Mouse (Mus musculus) adrenal gland, postnatal 25 days (tissue): Measurements from ENCODE around the gene Lhx6. TPM values are rescaled to one million over a fixed set of nuclear protein-coding genes. Genes with fewer than 3 reads are reported as not detected.
"Not testable (repeated sequence)": the region's sequence is repeated elsewhere in the genome, so short reads cannot be mapped to it uniquely, and the experiment has no call there.

Experiments
- DNase-seq: peaks from one replicate; pipeline ENCODE4 v3.0.0; 2021; ENCODE audit warnings: mixed read lengths
- long read RNA-seq: library from polyadenylated mRNA; stranded (forward); transcript quantifications from one replicate; pipeline ENCODE4 v2.0.0, GENCODE M21; 2021
- total RNA-seq: library from RNA; stranded (reverse); gene quantifications from 2 replicates; pipeline ENCODE4 v1.2.3, GENCODE M21; 2021

Lhx6 gene
- 1.8 and 2.6 TPM in 2 replicates for total RNA-seq
- long read RNA-seq, partial matches to known transcripts = 2 of 3 reads
- long read RNA-seq, other reads (novel, unspliced or antisense) = 1 of 3 reads

- peak; percentile 29 for DNase-seq
Measured at GRCm38 (mm10) chr2:36104956-36105741, at the start of gene Lhx6. Gene Lhx6, minus strand, starts transcription at chr2:36105408.

- not testable (repeated sequence) for DNase-seq
Measured at GRCm38 (mm10) chr2:36152401-36152800, 47.2 kb upstream of the Lhx6 start.

DNA sequence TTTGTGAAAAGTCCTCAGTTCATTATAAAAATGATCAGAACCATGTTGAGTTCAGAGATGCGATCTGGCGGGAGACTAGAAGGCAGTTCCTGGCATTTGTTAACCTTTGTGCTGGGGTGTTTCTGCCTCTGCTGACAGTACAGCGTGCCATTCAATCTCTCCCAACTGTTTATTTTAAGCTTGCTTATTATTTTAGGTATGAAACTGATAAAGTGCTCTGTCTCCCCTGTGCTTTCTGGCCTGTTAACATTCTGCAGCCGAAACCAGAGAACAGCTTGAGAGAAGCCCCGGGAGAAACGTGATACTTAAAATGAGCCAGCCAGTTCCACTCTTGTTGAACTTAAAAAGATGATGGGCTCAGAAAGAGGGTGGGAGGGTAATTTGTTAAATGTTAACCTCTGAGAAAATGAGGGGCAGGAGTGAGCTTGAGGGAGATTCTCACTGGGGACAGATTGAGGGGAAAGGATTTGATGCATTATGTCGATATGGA is 43.7 kb upstream of the Lhx6 start:
- DNase-seq = no peak

DNA sequence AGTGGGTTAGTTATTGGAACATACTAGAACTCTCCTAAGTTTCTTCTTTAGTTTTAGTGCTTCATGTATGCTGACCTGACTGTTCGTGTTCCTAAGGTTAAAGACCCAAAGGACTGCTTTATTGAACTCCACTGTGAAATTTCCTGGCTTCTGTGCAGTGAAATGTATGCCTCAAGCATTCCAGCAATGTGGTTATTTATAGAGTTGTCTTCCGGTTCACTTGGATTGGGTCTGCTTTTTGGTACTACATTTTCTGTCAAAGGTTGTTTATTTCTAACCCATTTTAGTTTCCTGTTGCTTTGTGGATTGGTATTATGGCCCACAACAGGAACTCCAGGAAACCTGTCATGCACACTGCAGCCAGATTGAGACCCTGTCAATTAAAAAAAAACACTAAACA is 33.9 kb upstream of the Lhx6 start:
- DNase-seq = no peak

DNA sequence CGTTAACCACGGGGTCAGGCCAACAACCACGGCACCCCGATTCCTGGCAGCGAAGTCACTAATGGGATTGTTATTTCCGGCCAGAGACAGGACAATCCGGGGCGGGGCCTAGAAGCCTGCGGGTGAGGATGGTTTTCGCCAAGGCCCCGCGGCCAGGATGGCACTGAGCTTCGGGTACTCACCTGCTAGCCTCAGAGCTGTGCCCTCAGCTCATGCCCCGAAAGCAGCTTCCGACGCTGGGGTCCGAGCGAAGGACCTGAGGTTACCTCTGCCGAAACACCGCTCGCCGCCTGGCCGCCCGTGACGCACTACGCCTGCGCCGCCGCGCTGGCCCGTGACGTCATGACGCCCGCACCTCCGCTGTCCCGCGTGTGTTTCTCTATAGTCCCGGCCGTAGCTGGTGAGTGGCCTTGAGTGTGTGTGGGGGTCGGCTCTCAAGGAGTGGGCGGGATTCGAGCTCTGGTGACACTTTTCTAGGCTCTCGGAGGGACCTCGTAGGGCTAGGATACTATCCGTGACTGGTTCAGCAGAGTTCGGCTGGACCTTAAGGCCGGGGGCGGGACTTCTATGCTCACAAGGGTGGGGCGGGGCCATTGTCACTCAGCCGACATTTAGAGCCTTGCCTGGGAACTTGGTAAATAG is 31.2 kb upstream of the Lhx6 start, which contains the start of the genes Mrrf and Rbm18:
Gene Mrrf, plus strand, starts transcription at position 90 of the 642 bp plus-strand sequence.
Gene Rbm18, minus strand, starts transcription at position 474 of the 642 bp plus-strand sequence.
- peak; percentile 91 for DNase-seq

DNA sequence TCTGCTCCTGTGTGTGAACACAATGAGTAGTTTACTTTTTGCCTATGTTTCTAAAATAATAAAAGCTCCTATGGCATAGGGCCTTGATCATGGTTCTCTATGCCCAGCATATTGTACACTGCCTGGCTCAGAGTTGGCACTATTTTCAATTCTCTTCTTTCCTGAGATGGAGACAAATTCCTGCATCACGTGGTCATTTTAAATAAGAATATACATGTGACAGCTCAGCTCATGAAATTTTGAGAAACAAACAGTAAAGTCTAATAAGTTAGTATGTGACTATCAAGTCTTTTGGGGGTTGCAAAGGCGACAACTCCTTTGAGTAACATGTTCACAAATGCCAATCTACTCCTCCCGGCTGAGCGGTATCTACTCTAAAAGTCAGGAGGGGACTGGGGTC is 30.7 kb upstream of the Lhx6 start:
- DNase-seq = no peak

DNA sequence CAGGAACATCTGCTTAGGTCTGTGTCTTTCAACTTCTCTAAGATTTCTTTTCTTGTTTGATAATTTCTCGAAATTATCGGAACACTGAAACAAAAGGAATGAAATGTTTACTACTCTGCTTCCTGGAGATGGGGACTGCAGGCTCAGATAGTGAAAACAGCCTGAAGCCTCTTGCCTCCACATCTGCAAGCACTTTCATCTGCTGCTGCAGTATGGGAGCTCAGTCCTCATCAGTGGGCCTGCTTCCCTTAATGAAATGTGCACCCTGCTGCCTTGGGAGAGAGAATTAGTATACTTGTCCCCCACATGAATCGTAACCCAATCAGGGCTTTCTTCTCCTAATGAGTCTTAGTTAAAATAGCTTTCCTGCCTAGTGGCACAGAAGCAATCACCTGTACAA is 23.8 kb upstream of the Lhx6 start:
- DNase-seq = no peak

- DNase-seq = no peak
Measured at GRCm38 (mm10) chr2:36127973-36128372, 22.8 kb upstream of the Lhx6 start.

GRCm38 (mm10) chr2:36126795-36127429 is 21.7 kb upstream of the Lhx6 start:
- no peak for DNase-seq

GRCm38 (mm10) chr2:36112632-36113031 is 7.4 kb upstream of the Lhx6 start:
- DNase-seq = no peak

- no peak for DNase-seq
Measured at GRCm38 (mm10) chr2:36108615-36109014, 3.4 kb upstream of the Lhx6 start.

- DNase-seq = no peak
Measured at GRCm38 (mm10) chr2:36104436-36104955, 712 bp downstream of the Lhx6 start.

DNA sequence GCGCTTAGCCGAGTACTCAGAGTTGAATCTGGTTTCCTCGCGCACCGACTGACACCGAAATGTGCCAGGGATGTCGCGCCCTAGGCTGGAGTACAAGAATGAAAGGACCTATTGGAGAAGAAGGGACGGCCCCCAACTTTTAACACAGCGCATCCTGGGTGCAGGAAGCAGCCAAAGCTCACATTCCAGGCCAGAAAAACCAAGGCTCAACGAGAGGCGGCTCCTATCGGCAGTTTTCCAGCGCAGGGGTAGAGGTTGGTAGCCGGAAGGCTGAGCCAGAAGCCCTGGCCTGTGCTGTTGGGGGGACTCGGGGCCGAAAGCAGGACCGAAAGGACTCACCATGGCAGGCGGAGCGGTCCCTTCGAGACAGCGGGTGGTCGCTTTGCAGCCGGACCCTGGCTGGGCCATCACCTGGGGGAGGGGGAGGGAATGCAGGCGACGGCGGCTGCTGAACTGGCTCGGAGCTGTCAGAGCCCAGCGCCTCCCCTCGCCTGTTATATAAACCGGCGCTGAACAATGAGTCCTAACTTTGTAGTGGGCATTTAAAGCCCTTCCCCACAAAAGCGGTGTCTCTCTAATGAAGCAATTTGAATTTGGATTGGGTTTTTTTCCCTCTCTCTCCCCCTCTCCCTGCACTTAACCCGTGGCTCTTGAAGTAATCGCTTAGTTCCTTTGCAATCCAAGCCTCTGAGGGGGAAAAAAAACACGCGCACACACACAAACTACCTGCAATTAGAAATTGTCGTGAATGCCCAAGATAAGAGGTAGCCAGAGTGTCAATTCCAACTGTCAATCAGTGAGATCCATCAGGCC is 1.4 kb downstream of the Lhx6 start:
- DNase-seq = no peak

DNA sequence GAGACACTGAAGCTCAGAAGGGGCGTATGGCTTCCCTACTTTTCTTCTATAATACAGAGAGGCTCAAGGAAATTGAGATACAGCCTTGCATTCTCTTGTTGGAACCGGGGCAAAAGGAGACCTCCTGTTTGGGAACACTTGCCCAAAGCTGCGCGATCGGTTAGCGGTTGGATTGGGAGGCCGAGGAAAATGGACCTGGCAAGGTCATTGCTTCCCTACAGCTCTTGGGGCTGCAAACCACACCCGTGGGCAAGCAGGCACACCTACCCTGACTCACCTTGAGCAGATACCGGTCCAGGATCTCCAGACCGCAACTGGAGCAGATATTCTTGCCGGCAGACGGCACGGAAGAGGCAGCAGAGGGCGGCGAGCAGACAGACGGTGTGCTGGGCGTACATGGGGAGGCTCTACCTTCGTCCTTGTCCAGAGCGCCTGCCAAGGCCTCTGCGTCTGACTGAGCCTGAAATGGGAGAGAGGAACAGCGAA is 2.1 kb downstream of the Lhx6 start:
- no peak for DNase-seq

GRCm38 (mm10) chr2:36102559-36102946 is 2.7 kb downstream of the Lhx6 start:
- no peak for DNase-seq

- no peak for DNase-seq
Measured at GRCm38 (mm10) chr2:36101866-36102558, 3.2 kb downstream of the Lhx6 start.

DNA sequence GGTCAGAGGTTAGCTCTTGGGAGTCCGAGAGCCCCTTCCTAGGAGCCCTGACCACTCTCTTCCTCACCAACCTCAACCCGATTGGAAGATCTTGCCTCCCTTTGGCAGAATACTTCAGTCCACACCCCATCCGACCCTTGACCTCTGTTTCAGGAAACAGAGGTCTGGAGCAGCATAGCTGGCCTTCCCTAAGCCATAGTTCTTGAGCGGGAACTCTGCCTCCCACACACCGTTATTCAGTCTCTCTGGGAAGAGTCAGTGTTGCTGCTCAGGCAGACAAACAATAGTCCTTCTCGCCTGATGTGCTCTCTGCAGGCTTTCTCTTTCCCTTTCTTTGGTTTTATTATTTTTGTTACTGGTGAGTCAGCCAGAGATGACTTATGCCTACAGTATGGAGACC is 5.5 kb downstream of the Lhx6 start:
- no peak for DNase-seq

DNA sequence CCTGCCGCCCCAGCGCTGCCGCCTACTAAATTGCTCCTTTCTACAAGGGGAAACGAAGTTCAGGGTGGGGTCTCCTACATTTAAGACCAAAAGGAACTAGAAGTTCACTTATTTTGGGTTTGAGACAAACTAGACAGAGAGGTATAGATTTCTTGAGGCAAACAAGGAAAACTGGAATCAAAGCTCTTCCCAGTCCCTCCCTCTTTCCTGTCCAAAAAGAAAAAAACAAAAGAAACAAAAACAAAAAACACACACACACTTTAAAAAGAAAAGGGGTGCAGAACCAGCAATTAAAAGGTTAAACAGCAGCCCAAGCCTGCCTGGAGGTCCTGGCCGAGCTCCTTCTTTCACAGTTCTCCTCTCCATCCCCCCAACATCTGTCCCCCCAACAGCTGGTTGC is 7.2 kb downstream of the Lhx6 start:
- DNase-seq = no peak

DNA sequence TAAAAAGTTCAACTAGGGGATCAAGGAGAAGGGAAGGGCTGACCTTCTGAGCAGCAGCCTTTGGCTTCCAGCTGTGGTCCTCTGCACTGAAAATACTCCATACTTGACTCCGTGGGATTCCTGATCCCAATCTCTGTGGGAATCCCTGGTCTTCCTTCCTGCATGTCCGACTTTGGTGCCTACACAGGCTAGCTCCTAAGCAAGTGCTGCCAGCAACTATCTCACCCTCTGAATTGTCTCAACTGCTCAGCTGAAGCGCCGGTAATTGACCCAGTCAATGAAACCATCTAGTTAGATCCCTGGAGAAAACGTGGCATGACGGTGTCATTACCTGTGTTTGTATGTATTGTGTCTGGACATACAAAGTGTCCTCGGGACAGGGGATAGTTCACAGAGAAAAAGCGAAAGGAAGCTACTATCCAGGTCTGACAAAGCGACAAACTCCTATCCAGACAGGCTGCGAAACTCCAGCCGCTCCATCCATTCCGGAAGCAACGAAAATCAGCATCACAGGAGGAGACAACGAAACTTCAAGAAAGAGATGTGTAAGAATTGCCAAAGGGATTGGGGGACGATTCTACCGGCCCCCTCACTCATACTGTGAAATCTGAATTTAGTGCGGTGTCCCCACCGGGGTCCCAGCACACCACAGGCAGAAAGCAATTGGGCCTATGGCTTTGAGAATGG is 7.9 kb downstream of the Lhx6 start:
- DNase-seq = no peak

DNA sequence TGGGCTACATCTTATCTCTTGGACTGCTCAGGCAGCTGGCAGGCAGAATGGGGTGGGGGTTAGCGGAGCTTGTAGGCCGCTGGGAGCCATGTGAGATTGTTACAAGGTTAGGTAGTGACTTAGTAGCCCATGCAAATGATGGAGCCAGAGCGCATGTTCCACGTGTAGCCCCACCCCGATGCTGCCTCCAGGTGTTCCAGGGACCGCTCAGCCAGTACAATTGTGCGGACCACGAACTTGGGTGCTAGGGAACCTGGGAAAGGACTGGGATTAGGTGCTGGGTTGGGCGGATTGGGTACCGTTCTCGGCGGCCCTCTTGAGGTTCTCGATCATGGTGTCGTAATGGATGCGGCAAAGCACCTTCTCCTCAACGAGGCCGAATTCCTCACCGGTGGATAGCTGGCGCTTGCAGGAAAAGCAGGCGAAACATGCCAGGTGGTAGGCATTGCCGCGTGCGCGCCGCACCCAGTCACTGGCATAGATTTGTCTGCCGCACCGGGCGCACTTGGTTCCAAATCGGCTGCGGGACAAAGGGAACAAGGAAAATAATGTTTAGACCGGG is 11.2 kb downstream of the Lhx6 start:
- DNase-seq = no peak
